Mouse (Mus musculus): ENCODE measurements at regions not wholly inside any gene's neighbourhood (a gene's known extent, or its start where the extent isn't known, plus 50 kb on each side); places are given as distances from the start of the nearest gene placed in this dataset.

DNA sequence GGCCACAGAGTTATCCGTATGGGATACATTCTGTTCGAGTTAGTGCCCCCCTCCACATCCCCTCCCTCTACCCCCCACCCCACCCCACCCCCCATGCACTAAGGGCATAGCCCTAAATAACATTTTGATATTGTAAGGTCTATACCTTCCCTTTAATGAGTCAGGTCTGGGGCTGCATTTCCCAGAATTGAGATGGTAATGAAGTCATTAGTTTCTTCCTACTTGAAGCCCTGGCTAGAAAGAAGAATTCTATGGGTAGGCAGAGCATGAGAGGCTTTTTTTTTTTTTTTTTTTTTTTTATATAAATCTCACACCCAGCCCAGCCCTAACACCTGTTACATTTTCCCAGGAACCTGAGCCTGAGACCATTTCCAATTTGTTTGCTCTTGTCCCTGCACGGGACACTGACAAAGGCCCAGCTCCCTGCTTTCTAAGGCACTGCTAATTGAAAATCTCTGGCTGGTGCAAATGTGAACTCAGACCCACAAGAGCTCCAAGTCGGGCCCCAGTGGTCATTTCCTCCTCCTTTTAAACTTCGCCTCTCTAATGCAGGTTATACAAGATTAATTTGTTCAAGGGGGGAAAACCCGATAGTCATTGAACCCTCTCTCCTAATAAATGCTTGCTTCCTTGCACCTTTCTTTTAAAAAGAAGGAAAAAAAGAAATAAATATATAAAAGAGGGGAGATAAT is 106.5 kb upstream of the Id4 start:
- TF ChIP-seq CTCF (IDR thresholded peaks at IDR 0.05; ENCODE audit: insufficient read depth, low read depth, low read length) (no peak), POLR2A (IDR thresholded peaks at IDR 0.05; ENCODE audit: insufficient read depth, low read depth, low read length) (no peak)

Measured in olfactory bulb, adult 2 months (tissue).